Mouse (Mus musculus): ENCODE measurements around the gene Gdpd1. TPM values are rescaled to one million over a fixed set of nuclear protein-coding genes. Genes with fewer than 3 reads are reported as not detected.

The Gdpd1 gene
- polyA plus RNA-seq, 1 experiment from 2014 or later: 117 TPM

- H3K4me2 ChIP-seq: no peak overlapping the region
- 0 out of 2 replicates have a peak, but pooled peaks cover 9% of the 10 kb centered on the region for H3K27me3 ChIP-seq
- H3K9ac ChIP-seq: no peak overlapping the region
- no peak overlapping the region for H3K4me3 ChIP-seq (replicated peaks)
- H3K4me1 ChIP-seq: peaks cover 40% of the 10 kb centered on the region
- H3K27ac ChIP-seq: no peak overlapping the region
- no peak for ATAC-seq (ENCODE audit: low FRiP score)
- H3K9me3 ChIP-seq: no peaks in the 10 kb centered on the region
- 49% methylated on average over 10 of the region's 10 CpGs for WGBS
- no peaks in the 10 kb centered on the region for H3K36me3 ChIP-seq (replicated peaks)
Observed at GRCm38 (mm10) chr11:86994791-86995624, 78.9 kb downstream of the Gdpd1 start.

GRCm38 (mm10) chr11:86994330-86994729 lies 79.5 kb downstream of the Gdpd1 start:
- H3K27ac ChIP-seq: peak overlapping the region; percentile 95; the same call in 1 of the 2 replicates
- 12% methylated on average over 3 of the region's 6 CpGs for WGBS
- no peaks in the 10 kb centered on the region for H3K36me3 ChIP-seq (replicated peaks)
- peak overlapping the region; percentile 91 for H3K4me3 ChIP-seq (replicated peaks)
- no peaks in the 10 kb centered on the region for H3K9me3 ChIP-seq
- no peak for ATAC-seq (ENCODE audit: low FRiP score)
- H3K4me1 ChIP-seq: peaks cover 47% of the 10 kb centered on the region
- no peak overlapping the region for H3K9ac ChIP-seq
- peak overlapping the region; percentile 78 for H3K4me2 ChIP-seq
- H3K27me3 ChIP-seq: 0 out of 2 replicates have a peak, but pooled peaks cover 9% of the 10 kb centered on the region

GRCm38 (mm10) chr11:86993041-86994037 lies 80.5 kb downstream of the Gdpd1 start, which contains the start of gene Ypel2:
Ypel2 (minus strand) TSS chr11:86993707.
- peak; percentile 100 for ATAC-seq (ENCODE audit: low FRiP score)
- H3K27ac ChIP-seq: peak within 1 kb of the TSS; percentile 95
- peak within 1 kb of the TSS; percentile 82 for H3K9ac ChIP-seq
- no peaks in the 10 kb centered on the region for H3K9me3 ChIP-seq
- 0 out of 2 replicates have a peak, but pooled peaks cover 9% of the 10 kb centered on the region for H3K27me3 ChIP-seq
- H3K4me3 ChIP-seq (replicated peaks): peak within 1 kb of the TSS; percentile 91
- peak within 1 kb of the TSS; percentile 78 for H3K4me2 ChIP-seq
- H3K4me1 ChIP-seq: peaks cover 54% of the 10 kb centered on the region
- WGBS: under 1% methylated on average over 96 of the region's 96 CpGs
- no peaks in the 10 kb centered on the region for H3K36me3 ChIP-seq (replicated peaks)

DNA sequence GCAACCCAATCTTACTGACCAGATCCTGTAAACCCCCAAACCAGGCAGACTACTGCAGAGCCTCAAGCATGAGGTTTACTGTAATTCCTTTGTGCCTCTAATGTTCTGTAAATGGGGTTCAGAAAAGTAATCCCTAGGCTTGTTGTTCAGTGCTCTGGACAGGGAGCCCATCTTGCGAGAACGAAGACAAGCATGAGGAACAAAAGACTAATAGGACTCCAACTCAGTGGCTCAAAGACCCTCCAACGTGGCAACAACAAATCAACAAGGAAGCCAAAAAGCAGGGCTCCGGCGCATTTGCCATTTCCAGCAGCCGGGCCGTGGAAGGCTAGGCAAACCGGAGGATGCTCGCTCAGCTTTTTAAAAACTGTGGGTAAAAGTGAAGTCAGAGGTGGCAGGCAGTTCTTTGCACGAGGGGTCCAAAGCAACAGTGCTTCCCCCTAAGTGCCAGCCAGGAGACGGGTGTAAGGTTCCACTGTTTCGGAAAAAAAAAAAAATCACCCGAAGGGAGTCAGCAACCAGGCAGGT lies 81.3 kb downstream of the Gdpd1 start:
- Histone ChIP-seq H3K36me3 (replicated peaks) (no peaks in the 10 kb centered on the region), H3K27me3 (0 out of 2 replicates have a peak, but pooled peaks cover 9% of the 10 kb centered on the region), H3K4me3 (replicated peaks) (peak overlapping the region; percentile 91), H3K27ac (peak overlapping the region; percentile 95; the same call in 1 of the 2 replicates), H3K9ac (peak overlapping the region; percentile 82), H3K4me2 (peak overlapping the region; percentile 78), H3K4me1 (peaks cover 62% of the 10 kb centered on the region), H3K9me3 (no peaks in the 10 kb centered on the region)
- WGBS: 2% methylated on average over 13 of the region's 13 CpGs
- no peak for ATAC-seq (ENCODE audit: low FRiP score)

DNA sequence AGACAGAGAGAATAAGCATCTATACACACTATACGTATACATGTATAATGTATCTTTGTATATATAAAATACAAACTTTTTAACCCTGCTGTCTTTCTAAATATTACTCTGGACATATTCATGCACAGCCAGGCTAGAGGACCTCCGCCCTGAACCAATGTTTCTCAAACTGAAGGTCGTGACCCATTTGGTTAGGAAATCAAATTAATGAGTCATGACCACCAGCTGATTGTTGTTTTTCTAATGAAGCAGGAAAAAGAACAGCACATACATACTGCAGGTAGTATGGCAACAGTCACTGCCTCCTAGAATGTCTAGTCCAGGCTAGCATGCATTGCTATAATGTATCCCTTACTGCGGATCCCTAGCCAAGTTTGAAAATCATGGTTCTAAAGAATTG lies 82.6 kb downstream of the Gdpd1 start:
- Histone ChIP-seq H3K4me2 (peak overlapping the region; percentile 78), H3K36me3 (replicated peaks) (no peaks in the 10 kb centered on the region), H3K9ac (no peak overlapping the region), H3K27me3 (0 out of 2 replicates have a peak, but pooled peaks cover 9% of the 10 kb centered on the region), H3K9me3 (no peaks in the 10 kb centered on the region), H3K27ac (no peak overlapping the region), H3K4me3 (replicated peaks) (peak overlapping the region; percentile 91; the same call in 1 of the 2 replicates), H3K4me1 (peaks cover 65% of the 10 kb centered on the region)
- WGBS: 83% methylated on average over 4 of the region's 4 CpGs
- no peak for ATAC-seq (ENCODE audit: low FRiP score)

DNA sequence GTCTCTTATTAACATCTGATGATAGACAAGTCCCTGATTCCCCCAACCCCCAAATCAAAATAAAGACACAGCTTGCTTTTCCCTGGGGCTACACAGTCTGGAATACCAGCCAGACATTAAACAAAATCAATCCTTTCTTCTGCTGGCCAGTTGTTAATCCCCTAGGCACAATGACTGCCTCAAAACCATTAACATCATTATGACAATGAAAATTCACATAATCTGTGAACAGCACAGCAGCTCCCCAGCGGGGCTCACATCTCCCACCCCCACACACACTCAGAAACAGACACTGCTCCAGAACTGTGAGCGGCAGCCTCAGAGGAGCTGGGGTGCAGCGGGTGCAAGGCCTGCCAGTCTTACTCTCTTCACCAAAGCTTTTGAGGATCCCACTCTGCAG lies 83.6 kb downstream of the Gdpd1 start:
- 25% methylated on average over 3 of the region's 3 CpGs for WGBS
- Histone ChIP-seq H3K9me3 (no peaks in the 10 kb centered on the region), H3K27me3 (0 out of 2 replicates have a peak, but pooled peaks cover 9% of the 10 kb centered on the region), H3K4me2 (peak overlapping the region; percentile 34), H3K36me3 (replicated peaks) (no peaks in the 10 kb centered on the region), H3K4me1 (peaks cover 61% of the 10 kb centered on the region), H3K27ac (peak overlapping the region; percentile 75), H3K4me3 (replicated peaks) (peak overlapping the region; percentile 13; the same call in 1 of the 2 replicates), H3K9ac (peak overlapping the region; percentile 34; the same call in 1 of the 2 replicates)
- ATAC-seq (ENCODE audit: low FRiP score): no peak

DNA sequence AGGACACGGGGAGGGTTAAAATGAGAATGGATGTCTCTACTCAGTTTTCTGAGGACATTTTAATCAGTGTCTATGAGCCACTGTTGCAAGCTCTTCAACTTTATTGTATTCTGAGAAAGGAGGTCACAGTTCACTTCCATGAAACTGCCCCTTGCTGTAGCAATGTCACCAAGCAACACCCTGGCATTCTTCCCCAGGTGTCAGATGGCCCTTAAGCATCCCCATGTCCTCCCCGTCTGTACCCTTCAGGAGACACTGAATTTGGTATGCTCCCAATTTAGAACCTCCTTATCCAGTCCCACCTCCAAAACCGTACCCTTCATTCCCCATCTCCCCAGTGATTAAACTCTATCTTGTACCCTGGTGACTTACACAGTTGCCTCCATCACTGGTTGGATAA lies 88.9 kb downstream of the Gdpd1 start:
- Histone ChIP-seq H3K4me1 (peaks cover 37% of the 10 kb centered on the region), H3K9ac (no peak overlapping the region), H3K27ac (no peak overlapping the region), H3K4me3 (replicated peaks) (no peak overlapping the region), H3K9me3 (no peaks in the 10 kb centered on the region), H3K36me3 (replicated peaks) (no peaks in the 10 kb centered on the region), H3K27me3 (no peaks in the 10 kb centered on the region), H3K4me2 (no peak overlapping the region)
- ATAC-seq (ENCODE audit: low FRiP score): no peak
- WGBS: 84% methylated on average over 3 of the region's 3 CpGs

MicroRNAs within 50 kb of the gene (microRNA counts, 519-probe panel; counts per million panel counts)
- microRNA mmu-miR-301a: 7,574 counts per million, percentile 94 among the panel's probes with 10 or more counts

Small RNAs within 50 kb of the gene (microRNA-seq; reads per million reads assigned to microRNA genes)
- 4,290 reads per million, percentile 88 among the genes with 10 or more reads in this experiment for gene Mir301

Other genes with a start within 250 kb of the Gdpd1 start
- 8.1 and 8.3 TPM in 2 replicates for gene Ypel2, start 80.4 kb downstream of the Gdpd1 start, polyA plus RNA-seq (2016; fragmentation: Nextera tagmentation; extraction: Ambion mirVana)
- gene Smg8, start 12.7 kb upstream of the Gdpd1 start, polyA plus RNA-seq (2016; fragmentation: Nextera tagmentation; extraction: Ambion mirVana): 24.9 and 25.0 TPM in 2 replicates
- 11.1 and 14.1 TPM in 2 replicates for gene Prr11, start 34.6 kb upstream of the Gdpd1 start, polyA plus RNA-seq (2016; fragmentation: Nextera tagmentation; extraction: Ambion mirVana)
- 114 and 127 TPM in 2 replicates for gene Ska2, start 35.2 kb upstream of the Gdpd1 start, polyA plus RNA-seq (2016; fragmentation: Nextera tagmentation; extraction: Ambion mirVana)
- gene Trim37, start 53.0 kb upstream of the Gdpd1 start, polyA plus RNA-seq (2016; fragmentation: Nextera tagmentation; extraction: Ambion mirVana): 105 and 114 TPM in 2 replicates